Mouse (Mus musculus): ENCODE data around the gene Aire.

The Aire gene

GRCm38 (mm10) chr10:78043406-78043836 lies at the start of gene Aire:
TSS of gene Aire (minus strand) at chr10:78043610.
- peak; percentile 61 for DNase-seq (ENCODE audit: inconsistent ontology term)

- no peak for DNase-seq (ENCODE audit: inconsistent ontology term)
These were observed 49.3 kb upstream of the Aire start for GRCm38 (mm10) chr10:78092725-78093029.

- peak; percentile 61 for DNase-seq (ENCODE audit: inconsistent ontology term)
These were observed 48.7 kb upstream of the Aire start for GRCm38 (mm10) chr10:78091865-78092724.

GRCm38 (mm10) chr10:78090706-78091491 lies 47.5 kb upstream of the Aire start:
- no peak for DNase-seq (ENCODE audit: inconsistent ontology term)

- DNase-seq (ENCODE audit: inconsistent ontology term) = peak; percentile 24
These were observed 46.8 kb upstream of the Aire start for GRCm38 (mm10) chr10:78090246-78090645.

GRCm38 (mm10) chr10:78087101-78087511 lies 43.7 kb upstream of the Aire start:
- no peak for DNase-seq (ENCODE audit: inconsistent ontology term)

GRCm38 (mm10) chr10:78086444-78087061 lies 43.1 kb upstream of the Aire start:
- no peak for DNase-seq (ENCODE audit: inconsistent ontology term)

GRCm38 (mm10) chr10:78085711-78086110 lies 42.3 kb upstream of the Aire start:
- DNase-seq (ENCODE audit: inconsistent ontology term) = no peak

GRCm38 (mm10) chr10:78084073-78084472 lies 40.7 kb upstream of the Aire start:
- no peak for DNase-seq (ENCODE audit: inconsistent ontology term)

GRCm38 (mm10) chr10:78079955-78080591 lies 36.7 kb upstream of the Aire start:
- DNase-seq (ENCODE audit: inconsistent ontology term) = peak; percentile 38

- DNase-seq (ENCODE audit: inconsistent ontology term) = no peak
These were observed 34.9 kb upstream of the Aire start for GRCm38 (mm10) chr10:78078276-78078675.

- DNase-seq (ENCODE audit: inconsistent ontology term) = no peak
These were observed 34.5 kb upstream of the Aire start for GRCm38 (mm10) chr10:78077862-78078261.

GRCm38 (mm10) chr10:78074977-78075376 lies 31.6 kb upstream of the Aire start:
- no peak for DNase-seq (ENCODE audit: inconsistent ontology term)

GRCm38 (mm10) chr10:78074151-78074550 lies 30.7 kb upstream of the Aire start:
- peak; percentile 51 for DNase-seq (ENCODE audit: inconsistent ontology term)

- peak; percentile 88 for DNase-seq (ENCODE audit: inconsistent ontology term)
These were observed 25.9 kb upstream of the Aire start, which contains the start of gene Icosl for GRCm38 (mm10) chr10:78069101-78070011. TSS of gene Icosl (plus strand) at chr10:78069302.

- peak; percentile 7 for DNase-seq (ENCODE audit: inconsistent ontology term)
These were observed 25.1 kb upstream of the Aire start for GRCm38 (mm10) chr10:78068541-78068940.

GRCm38 (mm10) chr10:78067226-78067625 lies 23.8 kb upstream of the Aire start:
- DNase-seq (ENCODE audit: inconsistent ontology term) = no peak

- DNase-seq (ENCODE audit: inconsistent ontology term) = no peak
These were observed 19.7 kb upstream of the Aire start for GRCm38 (mm10) chr10:78063122-78063521.

GRCm38 (mm10) chr10:78057056-78057455 lies 13.6 kb upstream of the Aire start:
- DNase-seq (ENCODE audit: inconsistent ontology term) = no peak

- no peak for DNase-seq (ENCODE audit: inconsistent ontology term)
These were observed 11.5 kb upstream of the Aire start for GRCm38 (mm10) chr10:78054633-78055565.

Data from Muller cell, postnatal 12 days (primary cell).